Mouse (Mus musculus) forebrain, embryonic 10.5 days (tissue): ENCODE results near the gene Camsap2. TPM values are rescaled to one million over a fixed set of nuclear protein-coding genes. Genes with fewer than 3 reads are reported as not detected.

Experiments
- DNase-seq: peaks from one replicate; pipeline ENCODE4 v3.0.0-alpha.2; 2017; ENCODE audit warnings: low spot score; ENCODE audit errors: extremely low spot score
- H3K27ac ChIP-seq: fragments of 300-500 bp; sonication (generic); 2 replicates; pipeline ENCODE4 v1.5.1; 2016; ENCODE audit warnings: mild to moderate bottlenecking
- H3K27me3 ChIP-seq: fragments of 300-500 bp; sonication (generic); 2 replicates; pipeline ENCODE4 v1.6.1; 2016; ENCODE audit warnings: mild to moderate bottlenecking; ENCODE audit not compliant: poor library complexity, severe bottlenecking
- H3K36me3 ChIP-seq: fragments of 300-500 bp; sonication (generic); replicated peaks from 2 replicates; pipeline ENCODE4 v1.6.1; 2016; ENCODE audit warnings: mild to moderate bottlenecking, moderate library complexity
- H3K4me1 ChIP-seq: fragments of 300-500 bp; sonication (generic); 2 replicates; pipeline ENCODE4 v1.6.1; 2016
- H3K4me3 ChIP-seq: fragments of 300-500 bp; sonication (generic); 2 replicates; pipeline ENCODE4 v1.5.1; 2016; ENCODE audit warnings: mild to moderate bottlenecking, moderate library complexity
- H3K9me3 ChIP-seq: fragments of 300-500 bp; sonication (generic); 2 replicates; pipeline ENCODE4 v1.6.1; 2016; ENCODE audit warnings: mild to moderate bottlenecking, moderate library complexity
- WGBS: fragments of 180-500 bp; shearing (Covaris S2); methylation state at CpG from one replicate; pipeline ENCODE4 v1.1.7; 2016; 5-methylcytosine and 5-hydroxymethylcytosine counted together
- polyA plus RNA-seq: library from polyadenylated mRNA; unstranded; fragments of >200 nt; fragmentation: Nextera tagmentation; extraction: Ambion mirVana; gene quantifications from 2 replicates; pipeline ENCODE4 v1.2.1, GENCODE M21; 2016

Gene Camsap2
- polyA plus RNA-seq, 1 experiment from 2014 or later, result 12.9 TPM

DNA sequence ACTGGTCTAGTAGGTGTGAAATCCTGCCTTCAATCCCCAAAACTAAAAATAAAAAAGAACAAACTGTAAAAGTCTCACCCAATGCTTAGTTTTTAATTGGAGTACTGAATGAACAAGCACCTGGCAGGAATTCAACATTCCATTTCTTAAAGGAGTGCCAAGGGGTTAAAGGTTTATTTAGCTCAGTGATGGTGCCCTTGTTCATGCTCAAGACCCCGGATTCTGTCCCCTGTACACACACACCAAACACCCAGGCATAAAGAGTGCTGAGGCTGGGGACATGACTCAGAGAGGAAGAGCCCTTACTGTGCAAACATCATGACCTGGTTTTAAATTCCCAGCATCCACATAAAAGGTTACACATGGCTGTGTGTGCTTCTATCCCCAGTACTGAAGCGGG, 15.5 kb upstream of the Camsap2 start:
- 88% methylated on average over 2 of the region's 2 CpGs for WGBS
- Histone ChIP-seq H3K9me3 (no peaks in the 10 kb centered on the region), H3K27ac (no peak overlapping the region), H3K27me3 (no peaks in the 10 kb centered on the region), H3K4me3 (no peak overlapping the region), H3K36me3 (no peaks in the 10 kb centered on the region), H3K4me1 (peaks cover 26% of the 10 kb centered on the region)
- no peak for DNase-seq

DNA sequence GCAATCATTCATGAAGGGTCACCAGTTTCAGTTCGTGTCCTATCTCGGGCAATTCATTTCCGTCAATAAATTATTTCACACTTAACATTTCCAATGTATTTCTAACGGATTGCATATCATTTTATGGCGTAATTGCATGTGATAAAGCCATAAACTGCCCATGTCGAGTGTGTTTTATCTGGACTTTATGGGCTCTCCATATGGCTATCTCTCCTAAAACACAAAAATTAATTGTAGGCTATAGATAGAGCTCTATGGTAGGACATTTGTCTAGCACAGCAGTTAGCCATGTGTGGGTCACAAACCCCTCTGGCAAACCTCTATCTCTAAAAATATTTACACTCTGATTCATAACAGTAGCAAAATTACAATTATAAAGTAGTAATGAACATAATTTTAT, 15.0 kb upstream of the Camsap2 start:
- 89% methylated on average over 6 of the region's 6 CpGs for WGBS
- Histone ChIP-seq H3K9me3 (no peaks in the 10 kb centered on the region), H3K36me3 (no peaks in the 10 kb centered on the region), H3K4me1 (peaks cover 26% of the 10 kb centered on the region), H3K27me3 (no peaks in the 10 kb centered on the region), H3K4me3 (no peak overlapping the region), H3K27ac (no peak overlapping the region)
- no peak for DNase-seq

DNA sequence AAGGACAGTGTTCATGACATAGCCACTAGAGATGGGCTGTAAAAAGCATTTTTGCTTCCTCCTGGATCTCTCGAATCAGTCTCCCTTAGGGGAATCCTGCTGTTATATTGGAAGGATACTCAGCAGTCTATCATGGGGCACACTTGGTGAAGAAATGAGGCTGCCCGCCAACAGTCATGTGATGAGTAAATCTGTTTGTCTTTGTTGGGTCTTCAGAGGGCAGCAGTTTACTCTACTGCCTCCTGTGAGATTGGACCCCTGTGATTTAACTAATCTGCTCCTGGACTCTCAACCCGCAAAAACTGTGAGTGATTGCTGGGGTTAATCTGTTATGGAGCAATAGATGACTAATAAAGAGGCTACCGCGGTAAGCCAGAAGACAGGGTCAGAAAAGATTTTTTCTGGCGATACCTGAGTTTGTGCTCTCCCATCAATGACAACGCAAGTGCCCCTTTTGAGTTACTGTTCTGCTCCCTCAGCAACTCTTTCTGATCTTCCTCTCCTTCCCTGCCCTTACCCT, 13.0 kb upstream of the Camsap2 start:
- H3K9me3 ChIP-seq, result no peaks in the 10 kb centered on the region
- no peak for DNase-seq
- no peaks in the 10 kb centered on the region for H3K27me3 ChIP-seq
- no peak overlapping the region for H3K27ac ChIP-seq
- no peaks in the 10 kb centered on the region for H3K36me3 ChIP-seq
- 83% methylated on average over 7 of the region's 7 CpGs for WGBS
- H3K4me1 ChIP-seq, result peaks cover 19% of the 10 kb centered on the region
- no peak overlapping the region for H3K4me3 ChIP-seq

DNA sequence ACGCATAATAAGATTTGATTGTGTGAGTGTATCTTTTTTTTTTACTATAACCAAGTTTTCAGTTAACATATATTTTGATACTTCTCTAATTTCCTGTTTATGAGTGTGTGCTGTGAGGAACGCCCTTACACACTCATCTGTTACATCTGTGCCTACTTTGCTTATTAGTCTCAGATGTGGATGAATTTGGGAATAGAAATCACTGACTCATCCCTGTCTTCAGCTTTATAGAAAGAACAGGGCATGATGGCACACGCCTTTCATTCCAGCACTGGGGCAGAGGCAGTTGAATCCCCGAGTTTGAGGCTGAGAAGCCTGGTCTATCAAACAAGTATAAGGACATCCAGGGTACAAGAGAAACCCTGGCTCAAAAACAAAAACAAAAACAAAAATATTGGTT, 9.7 kb upstream of the Camsap2 start:
- no peak for DNase-seq
- Histone ChIP-seq H3K4me1 (0 out of 2 replicates have a peak, but pooled peaks cover 5% of the 10 kb centered on the region), H3K27ac (no peak overlapping the region), H3K4me3 (no peak overlapping the region), H3K9me3 (no peaks in the 10 kb centered on the region), H3K36me3 (no peaks in the 10 kb centered on the region), H3K27me3 (no peaks in the 10 kb centered on the region)
- 77% methylated on average over 4 of the region's 4 CpGs for WGBS

DNA sequence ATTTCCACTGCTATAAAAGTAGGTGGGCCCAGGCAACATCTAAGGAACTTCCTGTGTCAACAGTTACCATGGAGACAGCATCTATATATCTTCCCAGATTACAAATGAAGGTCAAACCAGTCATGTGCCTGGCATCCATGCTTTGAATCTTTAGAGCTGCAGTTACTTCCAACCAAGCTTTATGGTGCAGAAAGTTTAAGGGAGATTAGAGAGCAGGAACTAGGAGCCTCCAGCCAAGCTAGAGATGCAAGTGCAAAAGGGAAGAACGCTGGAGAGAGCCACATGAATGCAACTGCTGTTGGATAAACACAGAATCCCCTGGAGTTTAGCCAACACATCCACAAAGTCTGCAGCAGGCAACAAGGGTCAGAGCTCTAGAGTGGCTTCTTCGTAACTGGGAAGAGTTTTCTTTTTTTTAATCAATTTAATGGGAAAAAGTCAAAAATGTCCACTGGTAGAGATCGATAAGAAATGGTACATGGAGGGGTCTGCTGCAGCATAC, 4.8 kb upstream of the Camsap2 start:
- H3K27ac ChIP-seq, result no peak overlapping the region
- 77% methylated on average over 3 of the region's 3 CpGs for WGBS
- no peak for DNase-seq

DNA sequence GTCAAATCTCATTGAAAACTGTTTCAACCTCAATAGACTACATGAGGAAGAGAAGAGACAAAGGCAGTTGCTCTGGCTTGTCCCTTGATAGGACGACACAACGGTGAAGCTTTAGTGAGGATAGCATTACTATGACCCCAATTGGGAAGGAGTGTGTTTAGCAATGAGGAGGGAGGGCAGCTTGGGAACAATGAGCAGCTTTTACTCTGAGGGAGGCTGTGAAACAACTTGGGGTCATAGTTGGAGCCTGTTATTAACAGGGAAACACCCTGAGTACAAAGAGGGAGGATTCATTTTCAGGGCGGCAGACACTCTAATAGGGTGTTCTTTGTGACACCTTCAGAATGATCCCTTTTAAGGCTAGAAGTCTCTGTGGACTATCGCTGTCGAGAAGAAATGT, 2.2 kb upstream of the Camsap2 start:
- 66% methylated on average over 5 of the region's 5 CpGs for WGBS
- Histone ChIP-seq H3K27ac (no peak overlapping the region), H3K4me1 (peaks cover 30% of the 10 kb centered on the region), H3K27me3 (peaks cover 17% of the 10 kb centered on the region), H3K9me3 (no peaks in the 10 kb centered on the region), H3K4me3 (no peak overlapping the region), H3K36me3 (no peaks in the 10 kb centered on the region)
- no peak for DNase-seq

More for the DNA sequence above, 4.8 kb upstream of the Camsap2 start:
- Histone ChIP-seq H3K4me1 (peaks cover 14% of the 10 kb centered on the region), H3K36me3 (no peaks in the 10 kb centered on the region), H3K4me3 (no peak overlapping the region), H3K9me3 (no peaks in the 10 kb centered on the region), H3K27me3 (peaks cover 17% of the 10 kb centered on the region)

DNA sequence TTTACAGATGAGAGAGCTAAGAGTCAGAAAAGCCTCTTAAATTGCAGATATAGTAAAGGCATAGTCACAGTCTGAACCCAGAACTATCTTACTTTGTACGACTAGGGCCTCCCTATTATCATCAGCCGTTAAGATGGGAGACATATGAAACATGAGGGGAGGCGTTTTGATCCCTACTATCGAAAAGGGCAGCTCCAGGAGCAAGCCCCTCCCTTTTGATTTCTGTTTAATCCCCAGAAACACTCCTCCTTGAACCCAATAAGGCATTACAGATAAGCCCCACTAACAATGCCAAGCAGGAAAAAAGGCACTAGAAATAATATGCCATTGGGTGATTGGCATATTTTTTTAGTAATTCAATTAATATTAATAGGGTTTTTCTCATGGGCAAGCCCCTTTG, 1.2 kb upstream of the Camsap2 start:
- peaks cover 39% of the 10 kb centered on the region for H3K4me1 ChIP-seq
- 67% methylated on average over 4 of the region's 4 CpGs for WGBS
- peaks cover 17% of the 10 kb centered on the region for H3K27me3 ChIP-seq
- H3K9me3 ChIP-seq, result no peaks in the 10 kb centered on the region
- no peaks in the 10 kb centered on the region for H3K36me3 ChIP-seq
- no peak overlapping the region for H3K27ac ChIP-seq
- H3K4me3 ChIP-seq, result no peak overlapping the region
- DNase-seq, result no peak

DNA sequence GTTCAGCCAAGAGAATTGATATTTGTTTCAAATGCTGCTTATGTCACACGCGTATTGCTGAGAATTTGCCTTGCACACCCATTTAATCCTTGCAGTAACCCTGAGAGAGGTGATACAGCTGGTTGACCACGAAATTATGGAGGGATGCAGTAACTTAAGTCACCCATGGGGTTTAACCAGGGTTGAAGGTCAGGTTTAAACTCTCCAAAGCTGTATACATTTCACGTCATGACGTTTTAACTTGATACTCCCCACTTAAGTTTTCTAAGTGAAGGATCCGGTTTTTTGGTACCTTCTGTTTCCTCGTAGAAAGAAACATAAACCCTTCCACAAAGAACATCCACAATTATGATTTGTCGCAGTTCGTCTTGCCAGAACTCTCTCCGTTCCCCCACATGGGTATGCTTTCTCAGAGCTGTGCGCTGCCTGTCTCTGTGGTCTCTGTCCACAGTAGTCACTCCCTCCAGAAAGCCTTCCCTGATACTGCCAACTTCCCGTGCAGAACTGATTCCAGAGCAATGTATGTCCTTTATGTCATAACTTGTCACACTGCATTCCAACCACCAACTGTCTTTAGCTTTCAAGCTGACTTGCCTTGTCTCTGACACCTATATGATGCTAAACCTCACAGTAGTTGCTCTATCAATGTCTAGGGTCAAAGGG, 600 bp upstream of the Camsap2 start:
- peak overlapping the region; percentile 97 for H3K27ac ChIP-seq
- H3K4me1 ChIP-seq, result peaks cover 42% of the 10 kb centered on the region
- H3K36me3 ChIP-seq, result 0 out of 2 replicates have a peak, but pooled peaks cover 1% of the 10 kb centered on the region
- no peak for DNase-seq
- H3K4me3 ChIP-seq, result peak overlapping the region; percentile 96
- H3K9me3 ChIP-seq, result no peaks in the 10 kb centered on the region
- H3K27me3 ChIP-seq, result peaks cover 17% of the 10 kb centered on the region
- WGBS, result 6% methylated on average over 12 of the region's 12 CpGs

DNA sequence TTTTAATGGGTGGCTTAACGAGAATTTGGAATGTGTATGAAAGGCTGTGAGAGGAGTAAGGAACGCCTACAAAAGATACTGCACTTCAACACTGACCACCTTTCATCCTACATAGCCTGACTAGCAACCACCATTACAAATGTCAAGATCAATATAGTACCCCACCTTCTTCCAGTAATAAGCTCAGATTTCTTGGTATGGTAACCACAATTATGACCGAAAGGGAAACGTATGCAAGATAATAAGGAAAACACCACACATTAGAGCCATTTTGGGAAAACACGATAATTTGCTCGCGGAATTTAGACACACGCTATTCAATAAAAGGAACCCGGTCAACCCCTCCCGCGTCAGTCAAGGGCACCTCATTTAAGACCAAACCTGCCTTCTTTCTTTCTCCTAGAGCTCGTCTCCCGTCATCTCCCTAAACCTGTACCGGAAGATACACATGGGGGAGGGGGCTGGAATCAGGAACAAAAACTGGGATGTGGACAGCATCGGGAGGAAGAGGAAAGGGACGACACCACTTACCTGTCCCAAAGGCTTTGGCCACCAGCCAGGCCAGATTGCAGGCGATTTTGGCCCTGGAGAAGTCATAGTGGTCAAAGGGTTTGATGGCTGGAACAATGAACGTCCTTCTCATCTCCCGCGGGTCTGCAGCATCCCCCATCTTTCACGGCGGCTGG, 993 bp downstream of the Camsap2 start:
- H3K36me3 ChIP-seq, result peaks cover 16% of the 10 kb centered on the region
- no peaks in the 10 kb centered on the region for H3K9me3 ChIP-seq
- peak; percentile 31 for DNase-seq
- H3K4me1 ChIP-seq, result peaks cover 41% of the 10 kb centered on the region
- peak overlapping the region; percentile 96 for H3K4me3 ChIP-seq
- H3K27me3 ChIP-seq, result peaks cover 17% of the 10 kb centered on the region
- WGBS, result under 1% methylated on average over 22 of the region's 22 CpGs
- H3K27ac ChIP-seq, result peak overlapping the region; percentile 97

DNA sequence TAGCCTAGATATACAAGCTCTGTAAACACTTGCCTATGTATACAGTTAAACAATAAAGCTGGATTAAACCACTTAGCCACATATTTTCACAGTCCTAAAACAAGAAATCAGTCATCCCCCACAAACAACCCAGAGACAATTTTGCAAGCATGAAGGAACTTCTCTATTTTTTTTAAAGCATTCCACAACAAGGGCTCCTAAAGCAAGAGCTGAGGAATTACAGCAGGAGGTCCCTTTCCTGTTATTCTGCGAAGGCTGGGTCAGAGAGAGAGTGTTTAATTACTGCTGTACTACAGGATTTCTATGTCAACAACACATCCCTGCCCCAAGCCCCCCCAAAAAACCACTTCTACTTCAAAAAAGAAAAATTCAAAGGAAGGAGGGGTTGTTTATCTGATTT, 1.6 kb downstream of the Camsap2 start:
- Histone ChIP-seq H3K9me3 (no peaks in the 10 kb centered on the region), H3K4me1 (peaks cover 41% of the 10 kb centered on the region), H3K27me3 (peaks cover 17% of the 10 kb centered on the region), H3K27ac (0 out of 2 replicates have a peak overlapping the region, but pooled peaks have one; percentile 97), H3K36me3 (peaks cover 23% of the 10 kb centered on the region), H3K4me3 (peak overlapping the region; percentile 96)
- WGBS, result 0% methylated on average over 1 of the region's 1 CpGs
- DNase-seq, result no peak

DNA sequence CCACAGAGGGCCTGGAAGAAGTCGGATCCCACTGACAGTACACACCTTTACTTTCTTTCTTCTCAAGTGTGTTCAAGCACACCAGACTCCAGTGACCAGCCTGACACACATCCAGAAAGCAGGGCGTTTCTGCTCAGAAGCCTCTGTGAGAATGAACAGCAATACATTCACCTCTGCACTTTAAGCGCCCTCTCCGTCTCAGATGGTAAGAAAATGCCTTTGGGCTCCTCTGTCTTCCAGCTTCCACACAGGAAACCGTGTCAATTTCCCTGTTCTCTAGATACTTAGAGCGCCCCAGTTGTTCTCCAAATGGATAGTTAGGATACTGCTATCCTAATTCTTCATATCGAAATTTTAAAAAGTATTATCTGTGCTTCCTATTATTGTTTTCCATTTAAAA, 2.2 kb downstream of the Camsap2 start:
- Histone ChIP-seq H3K9me3 (no peaks in the 10 kb centered on the region), H3K27me3 (peaks cover 17% of the 10 kb centered on the region), H3K36me3 (peaks cover 24% of the 10 kb centered on the region), H3K4me3 (peak overlapping the region; percentile 96), H3K27ac (no peak overlapping the region), H3K4me1 (peaks cover 41% of the 10 kb centered on the region)
- no peak for DNase-seq
- 33% methylated on average over 7 of the region's 7 CpGs for WGBS

DNA sequence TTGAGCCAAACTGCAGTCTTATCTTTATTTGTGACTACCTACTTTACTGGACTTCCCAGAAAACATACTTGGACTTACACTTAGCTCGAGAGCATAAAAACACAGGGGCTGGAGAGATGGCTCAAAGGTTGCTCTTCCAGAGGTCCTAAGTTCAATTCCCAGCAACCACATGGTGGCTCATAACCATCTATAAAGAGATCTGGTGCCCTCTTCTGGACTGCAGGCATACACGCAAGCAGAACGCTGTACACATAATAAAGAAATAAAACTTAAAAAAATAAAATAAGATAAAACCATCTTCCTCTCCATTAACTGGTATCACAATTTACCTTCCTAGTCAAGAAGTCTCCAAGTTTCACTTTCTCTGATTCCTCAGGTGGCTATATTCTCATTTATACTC, 5.4 kb downstream of the Camsap2 start:
- WGBS, result 95% methylated on average over 3 of the region's 3 CpGs
- no peaks in the 10 kb centered on the region for H3K9me3 ChIP-seq

DNA sequence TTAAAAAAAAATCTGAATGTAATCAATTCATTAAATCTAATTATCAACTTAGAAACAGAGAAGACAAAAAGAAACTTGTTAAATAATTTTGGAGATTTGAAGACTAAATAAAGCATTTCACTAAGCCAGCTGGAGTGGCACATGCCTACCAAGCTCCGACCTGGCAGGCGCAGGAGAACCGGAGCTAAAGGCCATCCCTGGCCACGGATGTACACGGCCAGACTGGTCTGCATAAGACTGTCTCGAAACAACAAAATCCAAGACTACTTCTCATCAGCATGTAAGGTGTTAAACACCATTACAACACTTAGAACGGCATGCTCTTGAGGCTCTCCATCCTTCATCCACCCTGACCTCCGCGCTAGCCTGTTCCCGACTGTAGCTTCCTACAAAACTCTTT, 11.2 kb downstream of the Camsap2 start:
- Histone ChIP-seq H3K36me3 (peaks cover 36% of the 10 kb centered on the region), H3K27me3 (no peaks in the 10 kb centered on the region), H3K4me3 (no peak overlapping the region), H3K27ac (no peak overlapping the region), H3K4me1 (no peaks in the 10 kb centered on the region), H3K9me3 (no peaks in the 10 kb centered on the region)
- 91% methylated on average over 10 of the region's 10 CpGs for WGBS
- no peak for DNase-seq

More for the DNA sequence above, 5.4 kb downstream of the Camsap2 start:
- DNase-seq, result no peak
- Histone ChIP-seq H3K27ac (no peak overlapping the region), H3K4me3 (no peak overlapping the region), H3K27me3 (no peaks in the 10 kb centered on the region), H3K36me3 (peaks cover 32% of the 10 kb centered on the region), H3K4me1 (peaks cover 33% of the 10 kb centered on the region)
